Mouse (Mus musculus): ENCODE measurements around the gene Zdhhc9.

Zdhhc9 gene

DNA sequence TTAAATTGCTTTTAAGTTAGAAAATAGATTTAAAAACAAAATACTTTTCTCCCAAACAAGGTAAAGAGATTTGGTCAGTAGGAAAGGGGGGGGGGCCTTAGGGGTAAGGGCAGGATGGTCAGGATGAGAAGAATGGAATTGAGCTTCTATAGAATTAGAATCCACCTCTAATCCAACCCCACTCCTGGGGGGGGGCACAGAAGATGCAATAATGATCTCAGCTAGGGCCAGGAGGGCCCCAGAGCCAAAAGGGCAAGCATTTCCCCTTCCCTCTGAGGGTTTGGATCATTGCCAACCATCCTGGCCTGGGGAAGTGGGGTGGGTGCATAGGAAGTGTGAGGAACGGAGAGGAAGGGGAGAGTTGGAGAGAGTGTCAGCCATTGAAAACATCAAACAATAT lies 38.3 kb downstream of the Zdhhc9 start:
- no peak for DNase-seq

DNA sequence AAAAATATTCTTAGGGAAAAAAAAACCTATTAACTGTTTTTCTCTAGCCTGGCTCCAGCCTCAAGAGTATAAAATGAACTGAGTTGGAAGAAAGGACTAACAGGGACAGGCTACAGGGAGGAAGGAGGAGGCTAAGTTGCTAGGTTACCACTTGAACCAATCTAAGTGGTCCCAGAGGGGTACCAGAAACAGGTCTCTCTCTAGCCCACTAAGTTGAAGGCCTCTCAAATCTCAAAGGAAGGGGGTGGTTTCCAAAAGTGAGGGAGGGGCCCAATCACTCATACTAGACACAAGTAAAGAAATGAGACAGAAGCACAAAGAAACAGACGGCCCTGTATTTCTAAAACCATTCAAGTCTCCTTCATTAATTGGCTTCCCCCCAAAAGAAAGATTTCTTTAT lies 38.8 kb downstream of the Zdhhc9 start:
- DNase-seq = no peak

DNA sequence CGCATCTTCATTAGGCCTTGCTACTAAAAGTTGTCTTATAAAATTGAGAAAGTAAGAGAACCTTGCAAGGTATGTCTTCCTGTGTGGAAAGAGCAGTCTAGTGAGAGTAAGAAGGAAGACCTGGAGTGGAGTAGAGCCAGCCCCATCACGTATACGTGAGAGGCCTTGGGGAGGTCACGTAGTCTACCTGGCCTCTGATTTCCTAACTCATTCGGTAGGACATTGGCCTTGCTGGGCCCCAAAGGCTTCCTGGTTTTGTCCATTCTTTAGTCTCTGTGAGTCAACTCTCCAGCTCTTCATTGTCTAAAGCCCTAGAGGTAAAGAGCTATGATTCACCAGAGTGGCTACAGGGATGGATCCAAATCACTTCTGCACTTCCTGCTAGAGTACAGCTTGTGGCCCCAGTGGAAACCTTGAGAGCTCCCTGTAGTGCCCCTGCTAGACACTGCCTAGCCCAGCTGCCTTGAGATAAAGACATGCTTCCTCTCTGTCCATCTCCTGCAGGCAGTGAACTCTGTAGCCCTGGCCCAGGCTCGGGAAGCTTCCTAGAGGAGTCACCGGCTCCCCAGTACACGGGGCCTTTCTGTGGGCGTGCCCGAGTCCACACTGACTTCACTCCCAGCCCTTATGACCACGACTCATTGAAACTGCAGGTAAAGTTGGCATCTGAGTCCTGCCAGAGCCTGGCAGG lies 50.3 kb downstream of the Zdhhc9 start:
- DNase-seq = no peak

DNA sequence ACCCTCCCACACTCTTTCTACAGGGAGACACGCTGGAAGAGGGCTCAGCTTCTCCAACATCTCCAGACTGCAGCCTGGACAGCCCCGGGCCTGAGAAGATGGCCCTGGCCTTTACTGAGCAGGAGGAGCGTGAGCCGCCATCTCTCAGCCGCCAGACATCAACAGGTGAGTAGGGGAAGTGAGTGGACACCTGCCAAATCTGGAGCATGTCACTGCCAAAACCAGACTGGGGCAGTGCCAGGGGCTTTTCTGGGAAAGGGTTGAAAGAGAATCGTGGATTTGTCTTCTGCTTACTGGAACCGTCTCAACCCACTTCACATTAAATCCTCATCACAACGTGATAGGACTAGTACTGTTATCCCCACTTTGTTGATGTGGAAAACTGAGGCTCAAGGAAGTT lies 51.3 kb downstream of the Zdhhc9 start:
- DNase-seq = peak in 1 of 2 experiments; percentile 31

DNA sequence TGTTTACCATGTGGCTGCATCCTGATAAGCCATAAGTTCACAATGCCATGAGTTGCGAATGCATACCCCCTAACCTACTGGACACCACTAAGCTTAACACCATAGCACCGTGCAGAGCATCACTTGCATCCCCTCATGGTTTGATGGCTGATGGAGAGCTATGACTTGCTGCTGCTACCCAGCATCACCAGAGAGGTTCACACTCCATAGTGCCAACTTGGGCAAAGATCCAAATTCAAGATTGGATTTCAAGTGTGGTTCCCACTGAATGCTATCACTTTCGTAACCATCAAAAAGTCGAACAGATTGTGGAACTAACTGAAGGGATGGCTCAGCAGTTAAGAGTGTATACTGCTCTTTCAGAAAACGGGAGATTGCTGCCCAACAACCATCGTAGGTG lies 53.2 kb downstream of the Zdhhc9 start:
- no peak for DNase-seq

DNA sequence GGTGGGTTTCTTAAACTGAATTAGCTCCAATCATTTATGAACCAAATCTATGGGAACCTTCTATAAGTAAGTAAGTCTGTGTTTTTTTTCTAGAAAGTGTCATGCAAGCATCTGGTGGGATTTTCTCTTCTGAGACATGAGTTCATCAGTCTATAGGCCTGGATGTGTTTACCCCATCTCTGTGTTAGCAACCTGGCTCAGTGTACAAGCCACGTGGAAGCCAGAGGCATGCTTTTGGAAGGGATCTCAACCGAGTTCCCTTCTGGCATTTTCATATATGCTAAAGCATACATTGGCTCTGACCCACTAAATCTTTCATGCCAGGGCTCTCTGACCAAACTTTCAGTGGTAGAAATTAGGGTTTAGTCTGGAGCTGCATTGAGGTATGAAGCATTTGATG lies 54.7 kb downstream of the Zdhhc9 start:
- DNase-seq = no peak

DNA sequence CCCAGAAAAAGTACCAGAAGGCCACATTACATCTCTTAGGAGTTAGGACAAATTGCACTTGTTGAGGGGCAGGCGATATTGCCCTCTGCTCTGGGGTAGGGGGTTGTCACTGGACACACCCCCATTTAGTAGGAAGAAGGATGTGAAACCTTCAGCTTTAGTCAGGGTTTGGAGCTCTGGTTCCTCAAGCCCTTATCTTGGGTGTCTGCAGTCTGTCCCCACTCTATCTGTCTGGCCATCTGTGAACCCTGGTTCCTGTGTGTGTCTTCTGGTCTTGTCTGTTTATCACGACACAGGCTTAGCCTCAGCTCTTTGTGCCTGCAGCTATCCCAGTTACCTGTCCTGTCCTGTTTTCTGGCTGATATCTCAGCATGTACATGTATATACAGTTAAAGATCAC lies 55.3 kb downstream of the Zdhhc9 start:
- DNase-seq = no peak

DNA sequence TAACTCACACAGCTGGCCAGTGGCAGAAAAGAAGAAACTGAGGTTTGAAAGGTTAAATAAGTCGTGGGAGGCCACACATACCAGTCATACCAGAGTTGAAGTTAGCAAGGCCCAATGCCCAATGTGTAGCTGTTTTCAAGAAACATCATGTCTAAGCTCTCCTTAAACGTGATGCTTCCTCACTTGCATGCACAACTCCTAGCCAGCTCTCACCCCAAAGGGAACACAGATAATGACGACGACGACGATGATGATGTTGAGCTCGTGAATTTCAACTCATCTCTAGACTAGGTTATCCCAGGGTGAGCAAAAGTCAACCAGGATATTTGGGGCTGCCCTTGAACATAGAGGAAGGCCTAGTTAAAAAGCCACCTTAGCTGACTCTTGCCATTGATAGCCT lies 56.6 kb downstream of the Zdhhc9 start:
- no peak for DNase-seq

DNA sequence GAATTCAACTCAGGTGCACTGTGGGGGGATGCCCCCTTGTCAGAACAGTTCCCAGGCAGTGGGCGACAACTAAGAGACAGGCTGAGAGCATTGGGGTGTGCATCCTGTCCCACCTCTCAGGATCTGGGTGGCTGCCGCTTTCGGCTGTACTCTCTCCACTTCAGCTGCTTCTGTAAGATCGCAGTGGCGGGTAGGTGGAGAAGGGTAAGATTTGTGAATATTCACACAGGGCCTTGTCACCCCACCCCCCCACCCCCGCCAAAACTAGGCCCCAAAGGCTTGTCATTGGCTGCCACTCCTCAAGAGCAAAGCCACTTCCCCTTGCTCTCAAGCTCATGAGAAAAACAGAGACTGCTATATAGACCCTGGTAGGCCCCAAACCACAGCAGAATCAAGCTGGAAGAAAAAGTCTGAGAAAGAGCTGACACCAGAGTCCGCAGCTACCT lies 60.9 kb downstream of the Zdhhc9 start:
- DNase-seq = no peak

DNA sequence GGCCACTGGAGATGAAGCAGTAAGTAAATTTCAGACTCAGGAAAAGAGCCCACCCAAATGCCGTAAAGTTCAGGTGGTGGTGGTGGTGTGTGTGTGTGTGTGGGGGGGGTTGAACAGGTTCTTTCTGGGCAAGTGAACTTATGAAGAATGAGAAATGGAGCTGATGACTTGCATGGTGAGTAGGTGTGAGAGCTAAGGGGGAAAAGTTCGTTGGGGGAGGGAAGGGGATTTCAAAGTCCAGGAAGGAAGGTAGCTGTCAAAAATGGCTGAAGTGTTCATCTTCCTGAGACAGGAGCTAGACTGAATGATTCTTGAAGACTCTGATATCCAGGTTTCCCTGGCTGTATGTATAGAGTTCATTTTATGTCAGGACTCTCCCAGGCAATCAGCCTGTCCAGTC lies 61.5 kb downstream of the Zdhhc9 start:
- no peak for DNase-seq

DNA sequence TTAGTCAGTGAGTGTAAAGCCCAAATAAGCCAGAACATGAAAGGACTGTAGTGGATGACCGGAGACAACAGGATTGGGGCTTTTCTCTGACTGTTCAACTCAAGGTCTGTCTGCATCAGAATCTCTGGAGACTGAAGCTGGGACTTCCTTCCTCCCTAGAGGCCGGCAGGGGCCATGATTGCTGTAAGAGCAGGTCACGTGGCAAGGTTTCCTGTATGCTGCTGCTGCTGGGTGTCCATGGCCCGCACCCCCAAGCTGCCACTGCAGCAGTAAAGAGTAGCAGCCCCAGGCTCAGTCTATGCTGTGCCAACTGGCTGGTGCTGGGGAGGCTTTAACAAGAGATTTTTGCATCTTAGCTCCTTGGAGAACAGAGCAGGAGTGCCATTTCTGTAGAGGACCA lies 62.4 kb downstream of the Zdhhc9 start, which contains the start of gene Sash3:
TSS of gene Sash3 (plus strand) at position 175 of the 400 bp plus-strand sequence.
- no peak for DNase-seq

DNA sequence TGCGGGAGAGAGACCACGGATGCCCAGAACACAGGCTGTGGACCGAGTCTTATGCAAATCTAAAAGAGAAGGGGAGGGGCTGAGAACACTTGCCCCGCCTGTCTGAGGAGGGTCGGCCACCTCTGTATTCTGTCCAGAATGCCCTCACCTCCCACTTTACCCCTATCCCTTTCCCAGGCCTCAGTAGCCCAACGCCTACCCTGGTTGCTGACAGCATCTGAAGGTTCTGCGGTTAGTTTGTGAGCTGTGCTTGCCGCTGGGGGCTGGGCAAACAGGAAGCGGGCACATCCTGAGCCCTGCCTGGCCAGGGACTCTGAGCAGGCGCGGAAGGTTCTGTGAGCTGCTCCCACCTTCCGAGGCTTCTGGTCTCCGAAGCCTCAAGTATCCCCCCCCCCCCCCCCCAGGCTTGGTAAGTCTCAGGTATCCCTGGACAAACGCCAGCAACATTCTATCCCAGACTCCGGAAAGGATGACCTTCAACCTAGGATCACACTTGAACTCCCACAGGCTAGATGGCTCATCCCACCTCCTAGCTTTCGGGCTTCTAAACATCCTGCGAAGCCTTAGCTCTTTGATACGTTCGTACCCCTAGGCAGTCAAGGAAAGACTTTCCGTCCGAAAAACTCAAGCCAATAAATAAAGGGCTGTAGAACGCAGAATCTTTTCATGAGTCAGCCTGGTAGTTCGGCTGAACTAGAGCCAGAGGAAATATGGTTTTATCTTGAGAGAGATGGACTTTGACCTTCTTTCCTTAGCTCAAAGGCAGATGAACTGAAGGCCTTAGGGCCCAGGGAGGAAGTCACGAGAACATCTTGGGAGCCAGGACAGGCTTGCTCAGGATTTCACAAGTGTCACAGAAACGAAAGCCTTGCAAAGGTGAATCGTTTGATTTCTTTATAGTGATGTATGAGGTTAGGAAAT lies 65.0 kb downstream of the Zdhhc9 start:
- DNase-seq = no peak

DNA sequence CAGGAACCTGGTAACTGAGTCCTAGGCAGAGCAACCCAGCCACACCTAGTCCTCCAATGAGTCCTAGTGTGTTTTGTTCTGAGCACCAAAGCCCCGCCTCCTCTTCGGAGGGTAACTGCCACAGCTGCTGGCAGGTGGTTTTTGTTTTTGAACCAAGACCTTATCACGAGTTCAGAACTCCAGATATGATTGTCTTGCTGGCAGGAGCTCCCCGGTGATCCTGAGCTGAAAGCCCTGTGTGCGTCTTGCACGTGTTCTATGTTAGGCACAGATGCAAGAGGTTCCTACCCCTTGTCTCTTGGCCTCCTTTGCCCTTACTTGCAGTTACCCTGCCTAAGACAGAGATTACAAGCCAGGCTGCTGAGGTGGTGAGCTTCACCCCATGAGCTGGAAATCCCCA lies 67.2 kb downstream of the Zdhhc9 start:
- no peak for DNase-seq

DNA sequence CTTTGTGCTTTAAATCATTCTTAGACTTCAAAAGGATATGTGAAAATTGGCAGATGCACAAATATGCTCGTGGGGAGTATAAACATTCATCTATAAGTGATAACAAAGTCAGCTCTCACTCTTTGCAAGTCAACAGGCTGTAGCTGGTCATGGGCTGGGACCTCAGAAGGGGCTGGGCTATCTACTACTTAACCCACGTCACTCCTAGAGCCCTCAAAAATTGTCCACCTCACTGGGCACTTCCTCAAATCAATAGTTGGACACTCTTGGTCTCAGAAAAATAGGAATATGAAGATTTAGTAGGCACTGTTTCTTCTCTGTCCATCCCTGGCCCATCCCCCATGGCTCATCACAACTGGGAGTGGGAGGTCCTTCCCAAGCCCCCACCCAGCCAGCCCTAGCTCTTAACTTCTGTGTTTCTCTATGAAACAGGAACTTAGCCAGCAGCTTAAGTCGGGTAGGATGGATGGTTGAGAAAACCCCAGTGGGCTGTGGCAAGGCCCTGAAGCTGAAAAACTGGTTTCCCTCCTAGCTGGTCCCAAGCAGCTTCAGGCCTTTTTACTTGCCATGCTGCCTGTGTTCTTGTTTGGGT lies 68.3 kb downstream of the Zdhhc9 start:
- no peak for DNase-seq

DNA sequence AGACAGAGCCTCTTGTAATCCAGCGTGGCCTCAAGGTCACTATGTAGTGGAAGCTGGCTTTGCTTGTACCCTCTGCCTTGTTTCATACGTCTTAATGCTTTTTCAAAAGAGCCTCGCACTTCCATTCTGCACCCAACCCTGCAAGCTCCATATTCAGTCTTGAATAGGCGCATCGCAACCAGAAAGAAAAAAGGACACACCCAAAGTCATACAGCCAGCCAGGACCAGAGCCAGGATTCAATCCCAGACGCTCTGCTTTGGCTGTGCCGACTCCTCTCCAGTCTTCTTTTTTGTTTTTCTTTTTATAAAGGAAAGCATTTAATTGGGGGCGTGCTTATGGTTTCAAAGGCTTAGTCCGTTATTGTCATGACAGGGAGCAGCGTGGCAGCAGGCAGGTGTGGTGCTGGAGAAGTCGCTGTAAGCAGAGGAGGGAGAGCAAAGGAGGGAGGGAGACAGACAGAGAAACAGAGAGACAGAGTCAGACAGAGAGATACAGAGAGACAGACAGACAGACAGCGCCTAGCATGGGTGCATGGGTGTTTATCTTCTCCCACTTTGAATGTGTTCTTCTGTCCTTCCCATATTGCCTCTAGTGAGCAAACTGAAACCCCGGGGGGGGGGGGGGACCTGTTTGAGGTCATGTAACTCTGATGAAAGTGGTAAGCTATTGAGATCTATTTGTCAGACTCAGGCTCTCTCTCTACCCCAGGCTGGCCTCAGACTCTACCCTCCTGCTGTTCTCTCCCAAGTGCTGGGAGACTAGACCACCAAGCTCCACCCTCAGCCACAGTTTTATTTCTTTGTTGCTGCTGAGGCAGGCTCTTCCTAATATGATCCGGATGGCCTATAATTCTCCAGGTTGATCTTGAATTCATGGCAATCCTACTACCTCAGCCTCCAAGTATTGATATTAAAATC lies 69.1 kb downstream of the Zdhhc9 start:
- DNase-seq = no peak

DNA sequence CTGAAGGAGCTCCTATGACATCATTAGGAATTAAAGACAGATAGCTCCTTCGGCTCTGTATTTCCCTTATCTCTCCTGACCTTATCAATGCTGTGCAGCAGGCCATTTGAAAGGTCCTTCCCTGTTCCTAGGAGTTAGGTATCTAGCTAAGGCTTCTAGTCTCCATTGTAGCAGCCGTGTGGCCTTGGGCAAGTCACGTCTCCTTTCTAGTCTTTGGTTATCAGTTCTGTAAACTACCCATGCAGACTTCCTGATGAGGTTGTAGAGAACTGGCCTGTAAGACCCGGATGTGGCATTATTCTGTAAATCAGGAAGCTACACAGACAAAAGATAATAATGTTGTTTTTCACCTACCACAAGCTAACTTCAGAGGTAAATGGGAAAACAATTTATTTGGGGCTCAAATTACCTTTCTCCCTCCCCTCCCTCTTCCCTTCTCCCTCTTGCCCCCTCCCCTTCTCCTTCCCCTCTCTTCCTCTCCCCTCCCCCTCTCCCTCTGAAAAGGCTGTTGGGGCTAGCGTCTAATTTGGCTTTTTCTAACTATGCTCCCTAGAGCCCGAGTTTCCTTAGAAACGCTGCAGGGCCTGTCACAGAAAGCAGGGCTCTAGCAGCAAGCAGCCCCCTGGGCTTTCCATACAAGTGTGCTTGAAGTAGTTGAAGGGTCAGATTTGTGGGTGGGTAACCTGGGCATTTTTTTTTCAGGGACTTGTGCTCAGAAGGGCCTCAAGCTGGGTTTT lies 70.0 kb downstream of the Zdhhc9 start:
- no peak for DNase-seq

DNA sequence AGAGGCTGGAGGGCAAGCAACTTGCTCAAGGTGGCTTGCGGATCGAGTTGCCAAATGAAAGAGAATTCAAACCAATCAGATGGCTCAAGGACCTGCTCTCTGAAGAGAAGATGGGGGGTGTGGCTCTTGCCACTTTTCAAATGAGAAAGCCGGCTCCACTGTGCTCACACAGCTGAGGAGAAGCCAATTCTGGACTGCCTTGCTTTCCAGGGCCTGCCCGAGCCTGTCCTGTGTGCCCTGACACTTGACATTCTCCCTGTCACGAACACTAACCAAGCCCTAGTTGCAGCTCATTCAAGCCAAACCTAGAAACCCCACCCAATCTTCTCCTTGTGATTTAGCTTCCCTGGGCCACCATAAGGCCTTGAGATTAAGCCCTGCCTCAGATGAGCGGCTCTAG lies 70.7 kb downstream of the Zdhhc9 start:
- no peak for DNase-seq

DNA sequence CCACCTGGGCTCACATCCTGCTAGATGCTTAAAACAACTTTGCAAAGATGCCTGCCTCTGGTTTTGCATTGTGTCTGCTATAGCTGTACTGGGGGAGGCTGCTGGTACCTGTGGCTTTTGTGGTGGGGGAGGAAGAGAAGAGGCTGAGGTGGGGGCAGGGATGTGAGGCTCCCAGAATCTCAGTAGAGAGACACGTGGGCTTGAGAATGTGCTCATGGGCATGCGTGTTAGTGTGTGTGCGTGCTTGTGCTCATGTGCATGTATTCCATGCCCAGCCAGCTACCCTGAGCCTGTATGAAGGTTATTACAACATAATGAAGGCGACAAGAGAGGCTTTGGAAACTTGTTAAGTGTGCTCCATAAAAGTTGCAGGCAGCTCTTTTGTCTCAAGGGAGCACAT lies 71.7 kb downstream of the Zdhhc9 start:
- DNase-seq = no peak

DNA sequence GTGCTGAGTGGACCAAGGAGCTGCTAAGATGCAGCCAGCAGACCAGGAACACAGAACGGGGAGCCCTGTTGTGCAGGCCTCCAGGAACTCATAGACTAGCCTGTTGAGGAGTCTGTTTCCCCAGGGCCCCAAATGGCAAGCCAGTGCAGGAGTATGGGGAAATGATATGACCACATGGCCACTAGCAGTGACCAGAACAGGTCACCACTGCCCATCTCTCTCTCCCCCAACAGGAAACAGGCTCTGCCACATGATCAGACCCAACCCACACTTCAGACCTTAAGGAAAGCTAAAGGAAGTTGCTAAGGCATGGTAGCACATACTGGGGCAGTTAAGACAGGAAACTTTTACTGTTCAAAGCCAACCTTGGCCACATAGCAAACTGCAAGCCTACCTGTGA lies 79.5 kb downstream of the Zdhhc9 start:
- no peak for DNase-seq

DNA sequence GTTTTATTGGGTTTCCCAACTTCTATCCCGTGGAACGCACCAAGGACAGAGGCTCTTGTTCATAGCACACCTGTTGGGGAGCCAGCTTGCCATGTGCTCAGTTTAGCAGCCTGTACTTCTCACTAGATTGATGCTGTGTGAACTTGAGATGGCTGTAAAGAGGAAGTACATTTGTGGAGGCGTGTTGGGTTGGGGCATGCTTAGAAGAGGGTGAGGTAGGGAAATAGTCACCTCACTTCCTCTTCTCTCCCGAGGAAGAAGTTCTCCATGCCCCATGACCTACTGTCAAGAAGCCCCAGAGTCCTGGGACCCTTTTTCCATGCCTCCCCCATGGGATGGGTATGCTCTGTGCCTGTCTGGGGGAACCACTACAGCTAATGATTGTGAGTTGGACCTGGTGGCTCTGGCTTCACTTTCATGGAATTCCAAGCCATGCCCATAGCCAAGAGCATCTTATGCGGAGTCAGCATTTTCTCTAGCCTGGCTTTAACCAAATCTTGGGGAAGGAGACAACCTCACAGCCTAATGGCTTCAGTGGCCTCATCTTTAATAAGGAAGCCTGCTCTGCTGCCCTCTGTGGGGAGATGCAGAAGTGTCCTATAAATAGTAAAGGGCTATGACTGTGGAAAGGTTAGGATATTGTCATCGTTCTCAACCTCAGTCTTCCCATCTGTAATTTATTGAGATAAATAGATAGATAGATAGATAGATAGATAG lies 81.0 kb downstream of the Zdhhc9 start:
- no peak for DNase-seq

DNA sequence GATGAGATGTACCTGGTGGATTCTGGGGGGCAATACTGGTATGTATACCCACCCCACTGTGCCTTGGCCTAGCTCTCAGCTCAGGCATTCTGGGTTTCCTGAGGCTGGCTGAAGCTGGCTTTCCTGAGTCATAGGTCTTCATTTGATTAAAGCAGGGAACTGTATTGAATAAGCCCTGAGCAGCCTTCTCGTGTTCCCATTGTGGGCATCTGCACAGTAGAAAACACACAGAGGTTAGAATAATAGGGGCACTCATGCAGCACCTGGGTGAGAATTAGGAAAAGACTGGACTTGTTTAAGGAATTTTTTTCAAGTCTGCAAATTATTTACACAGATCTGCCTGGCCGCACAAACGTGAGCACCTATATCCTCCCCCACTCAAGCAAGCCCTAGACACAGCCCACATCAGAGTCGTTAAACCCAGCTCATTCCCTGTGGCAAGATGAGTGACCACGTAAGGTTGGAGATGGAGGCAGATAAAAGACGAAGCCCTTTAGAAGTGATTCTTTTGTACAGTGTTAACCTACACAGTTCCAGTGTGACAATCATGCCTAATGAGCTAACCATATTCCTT lies 81.7 kb downstream of the Zdhhc9 start:
- no peak for DNase-seq
